Mouse (Mus musculus) stomach, embryonic 16.5 days (tissue): ENCODE results near the gene Ipmk. TPM values are rescaled to one million over a fixed set of nuclear protein-coding genes. Genes with fewer than 3 reads are reported as not detected.
A peak's percentile ranks its signal among the peaks of the same experiment; 100 is the strongest.
"Not testable (repeated sequence)": the region's sequence is repeated elsewhere in the genome, so short reads cannot be mapped to it uniquely, and the experiment has no call there.

ENCODE experiments used
- ATAC-seq: fragments of 200-750 bp; cut with Nextera tagmentation; 2 replicates; pipeline ENCODE4 v1.8.0; 2017; ENCODE audit warnings: moderate number of reproducible peaks, moderate TSS enrichment; ENCODE audit not compliant: insufficient read depth, low FRiP score
- H3K27ac ChIP-seq: fragments of 300-500 bp; sonication (generic); 2 replicates; pipeline ENCODE4 v1.5.1; 2014; ENCODE audit warnings: low read length
- H3K27me3 ChIP-seq: fragments of 300-500 bp; sonication (generic); 2 replicates; pipeline ENCODE4 v1.6.1; 2014; ENCODE audit warnings: low read length, control low read depth, mixed read lengths; ENCODE audit not compliant: control insufficient read depth, insufficient read depth
- H3K36me3 ChIP-seq: fragments of 300-500 bp; sonication (generic); 2 replicates; pipeline ENCODE4 v1.6.1; 2014; ENCODE audit warnings: low read length; ENCODE audit not compliant: control insufficient read depth, insufficient read depth
- H3K4me1 ChIP-seq: fragments of 300-500 bp; sonication (generic); 2 replicates; pipeline ENCODE4 v1.6.1; 2014; ENCODE audit warnings: low read length, control low read depth, mixed read lengths; ENCODE audit not compliant: control insufficient read depth, insufficient read depth
- H3K4me2 ChIP-seq: fragments of 300-500 bp; sonication (generic); 2 replicates; pipeline ENCODE4 v1.6.1; 2014; ENCODE audit warnings: low read depth, low read length, mixed read lengths
- H3K4me3 ChIP-seq: fragments of 300-500 bp; sonication (generic); replicated peaks from 2 replicates; pipeline ENCODE4 v1.5.1; 2014; ENCODE audit warnings: mild to moderate bottlenecking, low read length
- H3K9ac ChIP-seq: fragments of 300-500 bp; sonication (generic); 2 replicates; pipeline ENCODE4 v1.6.1; 2014; ENCODE audit warnings: low read length
- H3K9me3 ChIP-seq: fragments of 300-500 bp; sonication (generic); replicated peaks from 2 replicates; pipeline ENCODE4 v1.6.1; 2016; ENCODE audit warnings: low read length, control low read depth; ENCODE audit not compliant: control insufficient read depth
- WGBS: fragments of 180-500 bp; shearing (Covaris S2); extraction: QIAGEN DNeasy Blood & Tissue Kit; methylation state at CpG from one replicate; pipeline ENCODE4 v1.1.7; 2014; 5-methylcytosine and 5-hydroxymethylcytosine counted together
- polyA plus RNA-seq: library from polyadenylated mRNA; unstranded; fragments of >200 nt; fragmentation: Nextera tagmentation; extraction: Ambion mirVana; gene quantifications from 2 replicates; pipeline ENCODE4 v1.2.1, GENCODE M21; 2015

Gene Ipmk
- polyA plus RNA-seq, 1 experiment from 2014 or later: 12.3 TPM

DNA sequence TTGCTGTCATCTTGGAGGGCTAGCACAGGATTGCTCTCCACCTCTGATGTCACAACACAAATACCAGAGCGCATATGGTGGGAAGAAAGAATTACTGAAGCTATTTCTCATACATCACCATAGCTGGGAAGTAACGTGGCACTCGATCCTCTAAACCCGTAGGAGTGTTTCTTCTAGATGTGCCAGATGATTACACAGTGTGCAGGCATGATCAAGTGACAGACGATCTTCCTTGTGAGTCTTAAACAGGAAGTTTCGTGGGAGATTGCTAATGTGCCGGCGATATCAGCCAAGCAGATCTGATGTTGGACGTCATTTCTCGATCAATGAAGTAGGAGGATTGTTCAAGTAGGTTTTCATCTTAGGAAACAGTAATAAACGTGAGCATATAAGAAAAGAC is 26.1 kb downstream of the Ipmk start:
- Histone ChIP-seq H3K27ac (no peak overlapping the region), H3K4me1 (no peaks in the 10 kb centered on the region), H3K9me3 (no peaks in the 10 kb centered on the region), H3K36me3 (no peaks in the 10 kb centered on the region), H3K4me2 (no peak overlapping the region), H3K4me3 (no peak overlapping the region), H3K27me3 (no peaks in the 10 kb centered on the region), H3K9ac (no peak overlapping the region)
- ATAC-seq: no peak
- 80% methylated on average over 11 of the region's 11 CpGs for WGBS

- Histone ChIP-seq H3K4me2 (no peak overlapping the region), H3K27ac (0 out of 2 replicates have a peak overlapping the region, but pooled peaks have one; percentile 29), H3K27me3 (no peaks in the 10 kb centered on the region), H3K9ac (no peak overlapping the region), H3K36me3 (peaks cover 5% of the 10 kb centered on the region; the same call in 1 of the 2 replicates), H3K9me3 (no peaks in the 10 kb centered on the region), H3K4me1 (no peaks in the 10 kb centered on the region), H3K4me3 (no peak overlapping the region)
- 67% methylated on average over 6 of the region's 6 CpGs for WGBS
- ATAC-seq: peak; percentile 83; the same call in 1 of the 2 replicates
Measured at GRCm38 (mm10) chr10:71376014-71376413, 28.5 kb downstream of the Ipmk start.

DNA sequence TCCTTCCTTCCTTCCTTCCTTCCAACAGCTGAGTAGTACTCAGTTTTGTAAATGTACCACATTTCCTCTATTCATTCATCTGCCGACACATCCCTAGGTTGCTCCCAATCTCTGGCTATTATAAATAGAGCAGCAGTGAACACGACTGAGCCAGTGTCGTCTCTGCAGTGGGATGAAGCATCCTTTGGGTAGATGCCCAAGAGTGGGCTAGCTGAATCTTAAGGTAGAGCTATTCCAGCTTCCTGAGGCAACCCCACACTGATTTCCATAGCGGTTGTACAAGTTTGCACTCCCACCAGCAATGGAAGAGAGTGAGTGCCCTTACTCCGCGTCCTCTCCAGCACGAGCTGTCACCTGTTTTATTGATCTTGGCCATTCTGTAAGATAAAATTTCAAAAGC is 32.8 kb downstream of the Ipmk start:
- H3K4me1 ChIP-seq: no peaks in the 10 kb centered on the region
- no peak overlapping the region for H3K4me3 ChIP-seq
- no peaks in the 10 kb centered on the region for H3K27me3 ChIP-seq
- no peak overlapping the region for H3K4me2 ChIP-seq
- H3K27ac ChIP-seq: no peak overlapping the region
- H3K9me3 ChIP-seq: no peaks in the 10 kb centered on the region
- H3K9ac ChIP-seq: no peak overlapping the region
- 91% methylated on average over 7 of the region's 7 CpGs for WGBS
- peaks cover 5% of the 10 kb centered on the region; the same call in 1 of the 2 replicates for H3K36me3 ChIP-seq
- no peak for ATAC-seq

DNA sequence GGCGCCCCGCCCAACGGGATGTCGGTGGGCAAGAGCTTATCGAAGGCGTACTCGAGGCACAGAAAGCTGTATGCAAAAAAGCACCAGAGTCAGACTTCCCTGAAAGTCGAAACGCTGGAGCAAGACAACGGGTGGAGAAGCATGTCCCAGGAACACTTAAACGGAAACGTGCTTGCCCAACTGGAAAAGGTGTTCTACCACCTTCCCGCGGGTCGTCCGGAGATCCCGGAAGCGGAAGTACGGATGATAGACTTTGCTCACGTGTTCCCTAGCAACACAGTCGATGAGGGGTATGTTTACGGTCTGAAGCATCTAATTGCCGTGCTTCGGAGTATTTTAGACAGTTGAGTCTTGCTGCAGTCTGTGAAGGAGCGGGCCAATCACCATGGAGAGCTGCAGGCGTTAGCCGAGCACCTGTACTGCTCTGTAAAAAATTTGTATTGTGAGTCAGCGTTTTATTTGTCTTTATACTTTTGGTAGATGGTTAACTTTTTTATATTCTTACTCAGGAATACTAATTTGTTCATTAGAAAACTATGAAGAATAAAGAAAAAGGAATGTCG is 34.0 kb downstream of the Ipmk start:
- H3K27me3 ChIP-seq: no peaks in the 10 kb centered on the region
- H3K36me3 ChIP-seq: peaks cover 5% of the 10 kb centered on the region; the same call in 1 of the 2 replicates
- H3K4me3 ChIP-seq: no peak overlapping the region
- no peaks in the 10 kb centered on the region for H3K4me1 ChIP-seq
- no peak overlapping the region for H3K27ac ChIP-seq
- no peak for ATAC-seq
- H3K9me3 ChIP-seq: no peaks in the 10 kb centered on the region
- no peak overlapping the region for H3K4me2 ChIP-seq
- 90% methylated on average over 29 of the region's 29 CpGs for WGBS
- H3K9ac ChIP-seq: no peak overlapping the region

GRCm38 (mm10) chr10:71382109-71382508 is 34.5 kb downstream of the Ipmk start:
- Histone ChIP-seq H3K9me3 (no peaks in the 10 kb centered on the region), H3K9ac (no peak overlapping the region), H3K4me3 (no peak overlapping the region), H3K27ac (no peak overlapping the region), H3K4me1 (no peaks in the 10 kb centered on the region), H3K4me2 (no peak overlapping the region), H3K36me3 (peaks cover 5% of the 10 kb centered on the region; the same call in 1 of the 2 replicates), H3K27me3 (no peaks in the 10 kb centered on the region)
- WGBS: 69% methylated on average over 7 of the region's 7 CpGs
- no peak for ATAC-seq

DNA sequence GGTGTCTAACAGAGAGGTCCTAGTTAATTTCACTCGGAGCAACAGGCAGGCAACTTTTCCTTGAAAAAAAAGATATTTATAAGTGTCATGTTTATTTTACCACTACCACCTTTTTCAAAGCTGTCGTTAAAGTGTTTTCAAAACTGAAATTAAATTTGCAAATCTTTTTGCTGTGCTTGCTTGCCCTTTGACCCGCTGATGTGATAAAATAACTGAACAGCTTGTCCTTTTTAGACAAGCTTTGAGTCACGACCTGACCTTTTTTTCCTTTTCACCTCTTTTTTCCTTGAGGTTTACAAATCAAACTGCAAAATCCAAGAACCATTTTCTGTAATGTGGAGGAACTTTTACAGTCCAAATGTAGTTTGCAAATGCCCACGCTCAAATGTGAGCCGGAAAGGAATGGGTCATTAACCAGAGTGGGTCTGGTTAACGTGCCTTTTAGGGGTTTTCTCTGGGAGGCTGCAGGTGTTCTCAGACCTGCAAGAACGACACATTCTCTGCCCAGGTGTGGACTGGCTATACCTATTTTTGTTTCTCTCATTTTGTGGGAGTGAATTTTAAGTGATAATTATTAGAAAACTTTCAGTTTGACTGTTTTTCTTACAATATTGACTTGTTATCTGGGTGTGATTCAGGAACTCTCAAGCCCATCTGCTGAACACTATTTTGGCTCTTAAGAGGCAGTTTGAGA is 35.4 kb downstream of the Ipmk start:
- no peak overlapping the region for H3K4me3 ChIP-seq
- no peak overlapping the region for H3K4me2 ChIP-seq
- no peak for ATAC-seq
- H3K27me3 ChIP-seq: no peaks in the 10 kb centered on the region
- no peak overlapping the region for H3K9ac ChIP-seq
- no peaks in the 10 kb centered on the region for H3K4me1 ChIP-seq
- no peaks in the 10 kb centered on the region for H3K9me3 ChIP-seq
- 49% methylated on average over 8 of the region's 8 CpGs for WGBS
- peaks cover 5% of the 10 kb centered on the region; the same call in 1 of the 2 replicates for H3K36me3 ChIP-seq
- H3K27ac ChIP-seq: no peak overlapping the region

GRCm38 (mm10) chr10:71383552-71383924 is 36.0 kb downstream of the Ipmk start:
- not testable (repeated sequence) for H3K4me3 ChIP-seq, H3K9me3 ChIP-seq, H3K36me3 ChIP-seq, H3K4me1 ChIP-seq, H3K9ac ChIP-seq, ATAC-seq, H3K4me2 ChIP-seq, H3K27me3 ChIP-seq, H3K27ac ChIP-seq
- WGBS: 67% methylated on average over 6 of the region's 6 CpGs

DNA sequence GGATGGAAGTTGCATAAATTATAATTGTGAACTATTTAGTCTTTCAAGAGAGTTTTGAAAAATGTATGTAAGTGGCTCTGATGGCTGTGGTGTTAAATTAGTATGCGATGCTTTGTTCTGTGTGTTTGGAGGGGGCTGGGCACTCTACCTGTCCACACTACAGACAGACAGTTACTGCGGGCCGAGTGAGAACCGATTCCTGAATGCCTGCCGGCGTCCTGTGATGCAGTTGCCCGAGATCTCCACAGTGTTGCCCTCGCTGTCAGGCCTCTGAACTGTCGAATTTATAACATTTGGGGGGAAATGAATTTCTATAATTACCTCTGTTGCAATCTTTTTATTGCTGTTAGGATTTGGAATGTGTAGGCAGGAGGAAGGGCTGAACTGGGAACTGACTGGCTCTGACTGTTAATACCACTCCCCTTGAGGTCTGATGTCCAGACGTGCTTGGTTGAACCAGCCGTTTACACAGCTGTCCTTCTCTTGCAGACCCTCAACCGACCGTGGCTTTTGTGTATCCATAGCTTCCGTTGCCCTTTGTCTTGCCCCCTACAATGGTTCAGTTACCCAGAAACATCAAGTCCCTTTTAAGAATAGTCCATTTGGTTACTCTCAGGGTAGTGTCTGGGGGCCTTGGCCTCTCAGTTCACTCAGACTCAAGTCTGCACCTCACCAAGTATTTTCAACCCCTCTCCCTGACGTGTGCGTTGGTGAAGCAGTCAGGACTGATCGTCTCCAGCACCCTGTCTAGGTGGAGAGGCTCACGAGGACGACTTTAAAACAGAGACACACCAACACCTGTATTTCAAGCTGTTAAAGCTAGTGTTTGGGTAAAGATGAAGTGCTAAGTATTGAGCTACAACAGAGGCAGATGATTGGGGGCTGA is 36.8 kb downstream of the Ipmk start:
- ATAC-seq: no peak
- 69% methylated on average over 19 of the region's 19 CpGs for WGBS

DNA sequence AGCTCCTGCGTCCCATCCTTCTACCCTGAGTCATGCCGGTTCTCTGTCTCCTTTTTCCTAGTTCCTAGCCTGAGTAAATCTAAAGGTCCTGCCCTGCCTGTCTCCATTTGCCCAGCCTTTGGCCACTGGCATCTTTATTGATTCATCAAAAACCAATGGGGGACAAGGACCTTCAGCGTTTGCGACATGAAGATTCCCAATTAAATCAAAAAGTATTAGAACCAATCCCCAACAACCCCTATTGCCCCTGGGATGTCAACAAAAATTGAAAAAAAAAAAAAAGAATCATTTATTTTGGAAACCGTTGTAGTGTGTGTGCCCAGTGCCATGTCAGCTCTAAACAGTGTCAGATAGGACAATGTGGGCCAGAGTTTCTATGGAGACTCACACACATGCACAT is 41.7 kb downstream of the Ipmk start:
- Histone ChIP-seq H3K9ac (no peak overlapping the region), H3K4me2 (no peak overlapping the region), H3K4me1 (no peaks in the 10 kb centered on the region), H3K9me3 (no peaks in the 10 kb centered on the region), H3K27me3 (no peaks in the 10 kb centered on the region), H3K4me3 (no peak overlapping the region), H3K27ac (no peak overlapping the region), H3K36me3 (no peaks in the 10 kb centered on the region)
- no peak for ATAC-seq
- 87% methylated on average over 5 of the region's 5 CpGs for WGBS

More for the DNA sequence above, 36.8 kb downstream of the Ipmk start:
- no peaks in the 10 kb centered on the region for H3K9me3 ChIP-seq
- no peak overlapping the region for H3K4me3 ChIP-seq
- no peaks in the 10 kb centered on the region for H3K4me1 ChIP-seq
- H3K27me3 ChIP-seq: no peaks in the 10 kb centered on the region
- no peak overlapping the region for H3K27ac ChIP-seq
- no peak overlapping the region for H3K4me2 ChIP-seq
- H3K9ac ChIP-seq: no peak overlapping the region
- peaks cover 4% of the 10 kb centered on the region; the same call in 1 of the 2 replicates for H3K36me3 ChIP-seq
